Mouse (Mus musculus) gastrocnemius, adult 18-20 months (tissue): ENCODE data around the gene Sdc1. TPM values are rescaled to one million over a fixed set of nuclear protein-coding genes. Genes with fewer than 3 reads are reported as not detected.

Experiments used
- DNase-seq: peaks from one replicate; pipeline ENCODE4 v3.0.0; 2021; ENCODE audit warnings: low spot score
- total RNA-seq, 2 experiments: library from RNA; stranded (reverse); gene quantifications; 2 replicates each; pipeline ENCODE4 v1.2.3; 2021

Gene Sdc1
- total RNA-seq, 2 experiments from 2014 or later, result 2.2 to 3.1 TPM

DNA sequence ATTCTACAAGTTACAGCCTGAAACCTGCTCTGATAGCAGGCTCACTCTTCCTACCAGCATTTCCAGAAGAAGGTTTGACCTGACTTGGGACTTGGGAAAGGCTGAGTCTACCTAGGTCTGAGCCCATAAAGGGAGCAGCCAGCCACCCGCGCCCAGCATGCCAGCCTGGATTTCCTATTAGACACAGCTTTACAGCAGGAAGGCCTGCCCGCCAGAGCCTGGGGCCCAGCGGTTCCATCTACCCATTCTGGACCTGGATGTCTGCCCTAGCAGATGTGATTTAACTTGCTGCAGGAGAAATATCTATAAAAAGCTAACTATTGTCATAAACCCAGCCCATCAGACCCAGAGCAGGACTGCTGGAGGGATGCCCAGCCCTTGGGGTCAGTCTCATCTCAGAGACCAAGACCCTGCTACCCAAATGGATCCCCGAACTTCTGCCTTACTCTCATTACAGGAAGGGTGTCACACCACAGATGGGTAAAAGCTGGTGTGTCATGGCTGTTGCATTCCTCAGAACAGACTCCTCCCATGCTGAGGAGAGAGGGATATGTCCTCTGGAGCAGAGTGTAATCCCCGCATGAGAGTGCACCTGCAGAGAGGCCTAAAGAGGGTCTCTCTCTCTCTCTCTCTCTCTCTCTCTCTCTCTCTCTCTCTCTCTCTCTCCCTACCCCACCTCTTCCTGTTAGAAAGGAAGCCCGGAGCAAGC lies 54.0 kb downstream of the Sdc1 start:
- no peak for DNase-seq

DNA sequence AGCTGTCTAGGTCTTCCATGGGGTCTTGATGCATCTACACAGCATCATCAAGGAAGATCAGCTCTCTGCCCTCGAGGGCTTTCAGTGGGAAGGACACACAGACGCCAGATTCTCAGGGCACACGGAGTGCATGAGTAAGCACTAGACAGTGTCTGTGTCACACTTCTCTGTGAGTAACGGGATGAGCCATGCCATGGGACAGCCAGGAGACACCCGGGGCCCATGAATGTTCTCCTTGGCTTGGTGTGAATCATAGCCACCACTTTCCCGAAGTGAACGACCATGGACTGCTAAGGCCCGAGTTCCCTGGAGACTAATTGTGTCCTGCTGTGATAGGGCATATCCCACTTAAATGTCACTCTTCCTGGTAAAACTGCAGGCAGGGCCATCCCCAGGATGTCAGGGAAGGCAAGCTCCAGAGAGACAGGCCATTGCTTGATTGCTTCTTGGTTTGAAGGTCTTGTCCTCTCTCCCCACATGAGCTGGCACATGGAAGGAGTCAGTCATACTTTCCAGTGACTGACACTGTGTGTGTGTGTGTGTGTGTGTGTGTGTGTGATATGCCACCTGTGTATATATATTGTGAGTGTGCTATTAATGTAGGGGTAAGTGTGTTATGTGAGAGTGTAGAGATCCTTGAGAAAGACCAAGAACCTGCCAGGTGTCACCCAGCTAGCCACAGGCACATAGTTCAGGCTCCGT lies 56.0 kb downstream of the Sdc1 start:
- no peak for DNase-seq

DNA sequence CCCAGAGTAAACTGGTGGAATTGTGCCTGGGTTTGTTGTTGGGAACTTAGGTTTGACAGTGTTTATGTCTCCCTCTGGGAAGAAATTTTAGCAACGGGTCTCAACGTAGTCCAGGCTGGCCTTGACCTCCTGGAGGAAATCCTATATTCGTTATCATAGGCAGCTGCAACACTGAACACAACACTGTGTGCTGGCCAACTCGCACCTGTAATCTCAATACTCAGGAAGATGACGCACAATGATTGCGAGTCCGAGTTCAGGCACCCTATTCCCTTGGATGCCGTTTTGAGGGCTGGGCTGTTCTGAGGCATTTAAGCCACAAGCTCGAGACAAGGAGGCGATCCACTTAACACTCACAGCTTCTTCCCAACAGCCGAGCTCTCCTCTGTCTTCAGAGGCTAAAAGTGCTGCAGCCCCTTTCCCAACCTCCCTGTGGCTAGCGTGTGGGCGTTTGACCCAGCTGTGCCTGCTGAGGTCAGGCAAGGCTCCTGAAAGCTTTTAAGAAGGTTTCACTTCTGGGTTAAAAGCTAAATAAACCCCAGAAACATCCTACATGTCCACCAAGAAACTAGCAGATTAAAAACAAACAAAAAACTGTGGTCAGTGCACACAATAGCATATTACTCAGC lies 58.0 kb downstream of the Sdc1 start:
- DNase-seq, result no peak

DNA sequence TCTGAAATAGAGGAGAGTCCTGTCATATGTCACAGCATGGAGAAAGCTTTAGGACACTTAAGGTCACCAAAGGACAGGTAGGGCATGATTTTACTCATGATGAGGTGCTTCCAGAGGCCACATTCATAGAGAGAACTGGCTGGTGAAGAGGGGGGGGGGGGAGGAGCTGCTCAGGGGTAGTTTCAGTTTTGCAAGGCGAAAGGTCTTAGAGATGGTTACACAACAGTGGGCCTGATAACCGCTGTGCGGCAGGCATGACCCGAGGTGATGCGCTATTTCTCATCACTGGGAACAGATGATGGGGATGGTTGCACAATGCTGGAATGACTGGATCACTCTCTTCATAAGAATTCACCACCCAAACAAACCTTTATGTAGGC lies 58.5 kb downstream of the Sdc1 start:
- no peak for DNase-seq

DNA sequence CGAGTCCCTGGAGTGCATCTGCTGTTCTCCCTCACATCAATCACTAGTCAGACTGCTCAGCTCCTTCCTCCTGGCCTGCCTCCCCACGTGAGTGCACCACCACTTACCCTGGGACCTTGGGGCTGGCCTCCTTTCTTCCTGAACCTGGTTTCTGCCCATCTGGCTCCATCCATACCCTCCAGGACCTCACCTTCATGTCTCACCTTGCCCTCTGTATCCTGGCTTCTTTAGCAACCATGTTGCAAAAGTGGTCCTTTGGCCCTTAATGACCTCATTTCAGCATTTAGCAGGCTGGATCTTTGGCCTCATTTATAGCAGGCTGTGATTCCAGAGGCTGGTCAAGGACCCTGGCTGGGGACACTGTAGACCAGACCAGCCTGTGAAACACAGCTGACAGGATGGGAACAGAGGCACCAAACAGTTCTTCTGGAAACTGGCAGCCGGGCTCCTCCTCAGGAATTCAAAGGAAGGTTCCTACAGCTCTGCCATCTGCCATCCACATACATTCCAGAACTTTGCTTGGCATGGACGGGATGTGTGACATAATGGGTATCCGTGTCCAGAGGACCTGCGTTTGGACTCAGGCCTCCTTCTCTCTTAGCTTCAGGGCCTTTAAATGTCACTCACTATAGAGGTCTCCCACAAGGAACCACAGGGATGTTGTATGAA lies 60.0 kb downstream of the Sdc1 start:
- no peak for DNase-seq

DNA sequence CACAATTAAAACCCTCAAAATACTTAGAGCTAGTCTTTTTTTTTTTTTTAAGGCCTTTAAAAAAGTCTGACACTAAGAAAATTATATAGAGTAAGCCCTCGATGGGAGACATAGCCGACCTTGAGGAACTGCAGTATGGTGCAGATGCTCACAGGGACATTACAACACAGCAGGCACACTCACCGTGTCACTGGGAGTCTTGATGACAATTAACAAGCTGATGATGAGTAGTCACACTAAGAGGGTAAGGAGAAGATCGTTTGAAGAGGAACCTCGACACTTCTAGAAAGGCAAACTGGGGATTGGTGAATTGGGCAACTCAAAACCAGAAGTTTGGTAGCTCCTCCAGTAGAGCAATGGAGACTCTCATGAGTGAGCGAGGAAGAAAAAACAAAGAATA lies 60.6 kb downstream of the Sdc1 start:
- DNase-seq, result no peak

DNA sequence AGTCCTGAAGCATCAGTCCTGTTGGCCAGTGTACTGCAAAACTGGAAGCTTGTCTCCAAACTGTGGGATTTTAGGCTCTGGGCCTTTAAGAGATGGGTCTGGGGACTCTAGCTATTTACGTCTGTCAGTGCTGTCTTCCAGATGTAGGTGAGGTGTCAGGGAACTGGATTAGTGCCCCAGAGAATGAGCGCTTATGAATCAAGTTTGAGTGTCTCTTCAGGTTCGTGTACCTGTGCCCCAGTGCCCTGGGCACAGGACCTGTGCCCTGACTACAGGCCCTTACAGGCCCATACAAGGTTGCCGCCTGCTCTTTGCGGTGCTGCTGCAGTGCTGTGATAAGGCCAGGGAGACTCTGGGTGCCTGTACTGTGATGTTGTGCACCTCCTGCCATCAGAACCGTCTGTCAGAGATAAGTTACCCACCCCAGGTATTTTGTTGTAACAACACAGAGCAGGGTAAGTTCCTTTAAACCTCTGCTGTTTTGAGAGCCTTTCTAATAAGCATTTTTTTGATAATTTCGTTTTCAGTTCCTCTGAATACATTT lies 69.7 kb downstream of the Sdc1 start:
- DNase-seq, result no peak

DNA sequence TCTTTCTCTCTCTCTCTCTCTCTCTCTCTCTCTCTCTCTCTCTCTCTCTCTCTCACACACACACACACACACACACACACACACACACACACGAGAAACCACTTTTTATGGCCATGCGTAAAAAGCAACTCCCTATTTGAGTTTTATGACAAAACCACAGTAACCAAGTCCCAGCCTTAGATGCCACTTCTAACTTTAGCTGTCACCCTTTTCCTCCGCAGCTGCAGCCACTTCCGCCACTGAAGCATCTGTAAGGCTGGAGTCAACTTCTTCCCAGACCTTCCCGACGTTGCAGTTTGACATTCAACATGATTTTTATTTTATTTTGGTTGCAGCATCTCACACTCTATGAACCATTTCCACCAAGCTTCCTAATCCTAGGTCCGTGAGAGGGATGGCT lies 71.6 kb downstream of the Sdc1 start:
- DNase-seq, result no peak

Other genes starting within 250 kb of the Sdc1 start
- gene Slc7a15, start 172.3 kb upstream of the Sdc1 start, total RNA-seq, result not detected
- 10 to 100 TPM; 76.3 to 92.5 TPM for gene Pum2, start 97.2 kb upstream of the Sdc1 start, total RNA-seq
- 100 to 1,000 TPM; 235 to 244 TPM for gene Laptm4a, start 150.3 kb downstream of the Sdc1 start, total RNA-seq
- not detected for gene Matn3, start 176.6 kb downstream of the Sdc1 start, total RNA-seq
- 1 to 10 TPM; 9.7 to 10.0 TPM for gene Wdr35, start 202.6 kb downstream of the Sdc1 start, total RNA-seq